Mouse (Mus musculus) thymus, adult 2 months (tissue): ENCODE data around the gene Pnpla6. TPM values are rescaled to one million over a fixed set of nuclear protein-coding genes. Genes with fewer than 3 reads are reported as not detected.
A peak's percentile ranks its signal among the peaks of the same experiment; 100 is the strongest.

ENCODE experiments used
- DNase-seq: peaks from one replicate; pipeline ENCODE4 v3.0.0; 2021
- H3K27ac ChIP-seq: fragments of 200-500 bp; 2 replicates; pipeline ENCODE4 v1.5.1; 2012; ENCODE audit warnings: low read length, control low read depth; ENCODE audit not compliant: control insufficient read depth, insufficient read depth
- H3K27me3 ChIP-seq: fragments of 200-500 bp; 2 replicates; pipeline ENCODE4 v1.6.1; 2012; ENCODE audit warnings: mild to moderate bottlenecking, low read length, moderate library complexity, mixed read lengths; ENCODE audit not compliant: control insufficient read depth, insufficient read depth
- H3K36me3 ChIP-seq: fragments of 200-500 bp; 2 replicates; pipeline ENCODE4 v1.6.1; 2012; ENCODE audit warnings: mild to moderate bottlenecking, low read length, moderate library complexity; ENCODE audit not compliant: control insufficient read depth, insufficient read depth
- H3K4me1 ChIP-seq: fragments of 200-500 bp; replicated peaks from 2 replicates; pipeline ENCODE4 v1.6.1; 2012; ENCODE audit warnings: low read length; ENCODE audit not compliant: control insufficient read depth, insufficient read depth
- H3K4me3 ChIP-seq: fragments of 200-500 bp; 2 replicates; pipeline ENCODE4 v1.5.1; 2012; ENCODE audit warnings: mild to moderate bottlenecking, low read length, control low read depth, moderate library complexity; ENCODE audit not compliant: control insufficient read depth, insufficient read depth
- CTCF ChIP-seq: fragments of 200-500 bp; IDR thresholded peaks from 2 replicates; pipeline ENCODE4 v1.5.1; 2012; ENCODE audit warnings: mild to moderate bottlenecking, control low read depth, low read length, moderate library complexity, borderline replicate concordance; ENCODE audit not compliant: control insufficient read depth, poor library complexity, insufficient read depth; ENCODE audit errors: extremely low read depth
- POLR2A ChIP-seq: fragments of 200-500 bp; IDR thresholded peaks from 2 replicates; pipeline ENCODE4 v1.6.1; 2012; ENCODE audit warnings: mild to moderate bottlenecking, low read length, control low read depth, moderate library complexity; ENCODE audit not compliant: control insufficient read depth, poor library complexity, insufficient read depth; ENCODE audit errors: extremely low read depth
- WGBS: fragments of 180-500 bp; shearing (Covaris S2); methylation state at CpG from one replicate; pipeline ENCODE4 v1.1.7; 2018; 5-methylcytosine and 5-hydroxymethylcytosine counted together
- polyA plus RNA-seq: library from polyadenylated mRNA; depleted of rRNA; stranded (reverse); fragments of >200 nt; gene quantifications from 2 replicates; pipeline ENCODE4 v1.2.3, GENCODE M21; 2012; rRNA removed

Gene Pnpla6
- polyA plus RNA-seq, 1 experiment, result 61.6 TPM

DNA sequence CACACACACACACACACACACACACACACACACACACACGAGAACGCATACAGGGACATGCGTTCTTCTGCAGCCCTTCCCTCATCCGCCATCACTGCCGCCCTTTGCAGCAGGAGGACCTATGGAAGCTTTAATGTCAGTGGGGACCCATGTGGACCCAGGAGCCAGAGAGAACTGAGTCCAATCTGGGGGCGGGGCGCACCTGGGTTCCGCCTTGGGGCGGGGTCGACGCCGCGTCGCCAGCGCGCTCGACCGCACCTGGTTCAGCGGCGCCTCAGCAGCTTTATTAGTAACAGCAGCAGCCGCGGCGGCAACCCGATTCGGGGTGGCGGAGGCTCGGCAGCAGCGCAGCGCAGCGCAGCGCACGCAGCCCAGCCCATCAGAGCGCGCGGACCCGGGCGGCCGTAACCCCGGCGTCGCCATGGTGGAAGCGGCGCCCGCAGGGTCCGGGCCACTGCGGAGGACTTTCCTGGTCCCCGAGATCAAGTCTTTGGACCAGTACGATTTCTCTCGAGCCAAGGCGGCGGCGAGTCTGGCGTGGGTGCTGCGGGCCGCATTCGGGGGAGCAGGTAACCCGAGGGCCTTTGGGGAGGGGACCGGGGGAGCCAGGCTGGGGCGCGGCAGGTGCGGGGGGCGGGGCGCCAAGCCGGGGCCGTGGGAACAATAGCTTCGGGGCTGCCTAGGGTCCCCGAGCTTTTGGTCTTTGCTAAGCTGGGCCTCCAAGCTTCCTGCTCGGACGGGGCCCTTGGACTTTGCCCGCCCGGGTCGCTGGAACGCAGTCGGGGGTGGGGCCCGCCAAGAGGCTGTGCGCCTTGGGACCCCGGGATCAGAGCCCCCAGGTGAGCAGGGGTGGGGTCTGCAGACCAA, 72.4 kb downstream of the Pnpla6 start:
- TF ChIP-seq CTCF, result no peak
- no peak for TF ChIP-seq POLR2A
- Histone ChIP-seq H3K4me1 (peaks cover 12% of the 10 kb centered on the region; the same call in 1 of the 2 replicates), H3K27ac (no peak overlapping the region), H3K36me3 (no peaks in the 10 kb centered on the region), H3K4me3 (peak overlapping the region; percentile 43), H3K27me3 (peaks cover 10% of the 10 kb centered on the region)
- WGBS, result 2% methylated on average over 77 of the region's 77 CpGs
- no peak for DNase-seq

DNA sequence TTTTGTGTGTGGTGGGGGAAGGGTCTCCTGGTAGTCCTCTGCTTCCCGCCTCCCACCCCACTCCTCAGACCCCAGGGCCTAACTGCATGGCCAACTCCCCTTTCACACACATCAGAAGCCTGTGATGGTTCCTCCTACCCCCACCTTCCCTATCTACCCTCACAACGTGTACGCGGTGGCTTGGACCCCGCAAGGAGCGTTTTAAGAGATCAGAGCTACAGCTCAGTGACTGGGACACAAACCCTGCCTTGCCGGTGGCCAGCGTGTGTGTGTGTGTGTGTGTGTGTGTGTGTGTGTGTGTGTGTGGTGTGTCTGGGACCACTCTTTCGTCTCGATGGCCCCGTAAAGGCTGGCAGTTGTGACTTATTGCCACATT, 73.1 kb downstream of the Pnpla6 start:
- Histone ChIP-seq H3K36me3 (no peaks in the 10 kb centered on the region), H3K4me3 (peak overlapping the region; percentile 43), H3K27me3 (peaks cover 10% of the 10 kb centered on the region), H3K27ac (no peak overlapping the region), H3K4me1 (peaks cover 12% of the 10 kb centered on the region; the same call in 1 of the 2 replicates)
- DNase-seq, result no peak
- 31% methylated on average over 11 of the region's 11 CpGs for WGBS
- TF ChIP-seq CTCF (no peak), POLR2A (no peak)

- WGBS, result 82% methylated on average over 3 of the region's 3 CpGs
- no peaks in the 10 kb centered on the region for H3K36me3 ChIP-seq
- no peak overlapping the region for H3K27ac ChIP-seq
- no peak for DNase-seq
- TF ChIP-seq POLR2A (no peak), CTCF (no peak)
- no peak overlapping the region for H3K4me3 ChIP-seq
- no peaks in the 10 kb centered on the region for H3K27me3 ChIP-seq
- H3K4me1 ChIP-seq, result no peaks in the 10 kb centered on the region
Observed at GRCm38 (mm10) chr8:3593470-3593869, 78.3 kb downstream of the Pnpla6 start.

Other genes with a start within 250 kb of the Pnpla6 start
- gene Insr, start 235.8 kb upstream of the Pnpla6 start, polyA plus RNA-seq, result 22.0 and 26.3 TPM in 2 replicates
- 30.2 and 30.7 TPM in 2 replicates for gene A430078G23Rik, start 162.0 kb upstream of the Pnpla6 start, polyA plus RNA-seq
- gene Arhgef18, start 122.4 kb upstream of the Pnpla6 start, polyA plus RNA-seq, result 120 and 122 TPM in 2 replicates
- gene Pex11g, start 47.7 kb upstream of the Pnpla6 start, polyA plus RNA-seq, result 3.1 TPM in 2 replicates
- 0.20 TPM in 1 of 2 replicates, not detected in the other for gene Tex45, start 44.5 kb upstream of the Pnpla6 start, polyA plus RNA-seq
- 75.9 and 76.7 TPM in 2 replicates for gene Zfp358, start 22.2 kb upstream of the Pnpla6 start, polyA plus RNA-seq
- gene Mcoln1, start 14.9 kb upstream of the Pnpla6 start, polyA plus RNA-seq, result 312 and 481 TPM in 2 replicates
- gene C330021F23Rik, start 52.6 kb downstream of the Pnpla6 start, polyA plus RNA-seq, result not detected in 2 replicates
- gene Camsap3, start 71.9 kb downstream of the Pnpla6 start, polyA plus RNA-seq, result 2.6 and 2.7 TPM in 2 replicates
- 128 and 133 TPM in 2 replicates for gene Xab2, start 105.9 kb downstream of the Pnpla6 start, polyA plus RNA-seq
- 4.7 and 6.9 TPM in 2 replicates for gene Pet100, start 106.2 kb downstream of the Pnpla6 start, polyA plus RNA-seq
- gene Pcp2, start 110.2 kb downstream of the Pnpla6 start, polyA plus RNA-seq, result 0.34 and 0.84 TPM in 2 replicates
- gene Stxbp2, start 115.6 kb downstream of the Pnpla6 start, polyA plus RNA-seq, result 260 and 262 TPM in 2 replicates
- gene Retn, start 140.4 kb downstream of the Pnpla6 start, polyA plus RNA-seq, result 15.3 and 16.9 TPM in 2 replicates
- 1.2 and 2.1 TPM in 2 replicates for gene Mcemp1, start 150.4 kb downstream of the Pnpla6 start, polyA plus RNA-seq
- gene Fcor, start 157.0 kb downstream of the Pnpla6 start, polyA plus RNA-seq, result 9.8 and 14.0 TPM in 2 replicates
- gene Trappc5, start 160.9 kb downstream of the Pnpla6 start, polyA plus RNA-seq, result 42.3 and 46.4 TPM in 2 replicates
- 5.8 and 8.0 TPM in 2 replicates for gene Fcer2a, start 178.8 kb downstream of the Pnpla6 start, polyA plus RNA-seq
- gene Clec4g, start 205.3 kb downstream of the Pnpla6 start, polyA plus RNA-seq, result 0.09 TPM in 1 of 2 replicates, not detected in the other
- gene Cd209a, start 233.6 kb downstream of the Pnpla6 start, polyA plus RNA-seq, result 0.89 and 2.2 TPM in 2 replicates